Mouse (Mus musculus) liver, postnatal 0 days (tissue): Measurements from ENCODE around the gene Lctl.
A peak's percentile ranks its signal among the peaks of the same experiment; 100 is the strongest.

Experiments used
- CTCF ChIP-seq: sonication (generic); IDR thresholded peaks from 2 replicates; pipeline ENCODE4 v1.5.1; 2016; ENCODE audit warnings: antibody characterized with exemption, low read depth
- EP300 ChIP-seq: IDR thresholded peaks from 2 replicates; pipeline ENCODE4 v1.6.1; 2016; ENCODE audit warnings: antibody characterized with exemption, low read depth, mild to moderate bottlenecking

- TF ChIP-seq CTCF = peak; percentile 40
- TF ChIP-seq EP300 = no peak
Measured at GRCm38 (mm10) chr9:64178610-64178973, 61.6 kb downstream of the Lctl start.
